7 mouse cellular contexts compared by ENCODE assay signal in the genomic region with DNA sequence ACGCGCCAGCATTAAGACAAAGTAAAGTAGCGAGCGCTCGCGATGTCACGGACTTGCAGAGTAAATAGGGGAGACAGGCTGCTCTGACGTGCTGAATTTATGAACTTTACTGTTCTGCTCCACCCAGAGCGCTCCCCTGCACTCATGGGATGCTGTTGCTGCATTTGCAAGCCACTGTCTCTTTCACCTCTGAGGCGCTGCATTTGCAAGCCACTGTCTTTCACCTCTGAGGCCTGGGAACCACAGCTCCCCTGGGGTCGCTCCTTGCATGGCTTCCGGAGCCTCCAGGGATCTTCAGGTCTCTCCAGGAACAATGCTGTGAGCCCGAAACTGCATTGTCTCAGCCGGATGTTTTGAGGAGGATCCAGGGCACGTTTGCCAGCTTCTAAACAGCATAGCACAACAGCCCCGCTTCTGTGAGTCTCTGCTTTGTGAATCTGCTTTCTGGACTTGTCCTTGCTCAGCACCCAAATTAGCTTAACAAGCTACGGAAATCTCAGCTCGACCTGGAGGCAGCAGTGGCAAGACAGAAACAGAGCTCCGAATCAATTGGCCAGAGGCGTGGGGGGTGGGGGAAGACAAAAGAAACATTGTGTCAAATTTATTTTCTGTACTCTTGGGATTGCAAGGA.
A peak's percentile ranks its signal among the peaks of the same experiment; 100 is the strongest.
DNase-seq lines count a peak whose midpoint lies in the region; ATAC-seq lines count a peak whose summit lies in the region.

No protein-coding gene starts in this region.

- ATAC-seq in intestine, embryonic 15.5 days = no peak
- ATAC-seq in liver, embryonic 13.5 days (ENCODE audit: low read depth) = no peak
- ATAC-seq in neural tube, embryonic 15.5 days (ENCODE audit: low FRiP score) = peak; percentile 71

- H3K36me3 ChIP-seq in intestine, embryonic 15.5 days = no peaks in the 10 kb centered on the region
- no peaks in the 10 kb centered on the region for H3K36me3 ChIP-seq in liver, embryonic 13.5 days
- no peaks in the 10 kb centered on the region for H3K36me3 ChIP-seq in neural tube, embryonic 15.5 days

- peak; percentile 70 for DNase-seq in ZHBTc4 (ENCODE audit: low read depth, low spot score)
- DNase-seq in cerebellum, adult 18-20 months = peak; percentile 27 to 53
- peak; percentile 11 to 37 for DNase-seq in frontal cortex, postnatal 10 days (ENCODE audit: low spot score in 2 of 2)
- DNase-seq in liver, embryonic 13.5 days = no peak
- DNase-seq in urinary bladder, postnatal 25 days (ENCODE audit: low spot score) = no peak

- H3K27me3 ChIP-seq in intestine, embryonic 15.5 days (replicated peaks) = 0 out of 2 replicates have a peak, but pooled peaks cover 3% of the 10 kb centered on the region
- peaks cover 11% of the 10 kb centered on the region for H3K27me3 ChIP-seq in liver, embryonic 13.5 days
- H3K27me3 ChIP-seq in neural tube, embryonic 15.5 days (replicated peaks) = no peaks in the 10 kb centered on the region

- H3K4me1 ChIP-seq in intestine, embryonic 15.5 days (replicated peaks) = peaks cover 7% of the 10 kb centered on the region; the same call in 1 of the 2 replicates
- peaks cover 9% of the 10 kb centered on the region for H3K4me1 ChIP-seq in liver, embryonic 13.5 days (replicated peaks)
- peaks cover 33% of the 10 kb centered on the region for H3K4me1 ChIP-seq in neural tube, embryonic 15.5 days

- no peak overlapping the region for H3K27ac ChIP-seq in intestine, embryonic 15.5 days
- H3K27ac ChIP-seq in liver, embryonic 13.5 days = no peak overlapping the region
- H3K27ac ChIP-seq in neural tube, embryonic 15.5 days (replicated peaks) = peak overlapping the region; percentile 90

- peak overlapping the region; percentile 79 for H3K4me2 ChIP-seq in intestine, embryonic 15.5 days (replicated peaks)
- H3K4me2 ChIP-seq in liver, embryonic 13.5 days = peak overlapping the region; percentile 66
- H3K4me2 ChIP-seq in neural tube, embryonic 15.5 days = peak overlapping the region; percentile 87

- H3K4me3 ChIP-seq in intestine, embryonic 15.5 days (replicated peaks) = peak overlapping the region; percentile 31
- peak overlapping the region; percentile 41 for H3K4me3 ChIP-seq in liver, embryonic 13.5 days (replicated peaks)
- H3K4me3 ChIP-seq in neural tube, embryonic 15.5 days (replicated peaks) = peak overlapping the region; percentile 50

- H3K9ac ChIP-seq in intestine, embryonic 15.5 days = peak overlapping the region; percentile 9
- H3K9ac ChIP-seq in liver, embryonic 13.5 days = peak overlapping the region; percentile 39; the same call in 1 of the 2 replicates
- H3K9ac ChIP-seq in neural tube, embryonic 15.5 days (replicated peaks) = peak overlapping the region; percentile 62

- WGBS in intestine, embryonic 15.5 days = 1% methylated on average over 20 of the region's 20 CpGs
- under 1% methylated on average over 20 of the region's 20 CpGs for WGBS in liver, embryonic 13.5 days (ENCODE audit: insufficient replicate concordance)
- WGBS in neural tube, embryonic 15.5 days = under 1% methylated on average over 20 of the region's 20 CpGs

- H3K9me3 ChIP-seq in intestine, embryonic 15.5 days = no peaks in the 10 kb centered on the region
- H3K9me3 ChIP-seq in liver, embryonic 13.5 days (replicated peaks) = no peaks in the 10 kb centered on the region
- no peaks in the 10 kb centered on the region for H3K9me3 ChIP-seq in neural tube, embryonic 15.5 days (replicated peaks)

Comparison
In these comparisons a context has a peak if more than half of its experiments do, and no peak if none do; other contexts are left out.
1. DNase-seq: peak in ZHBTc4 (single experiment), cerebellum, adult 18-20 months (2 of 2) and frontal cortex, postnatal 10 days (2 of 2); none in liver, embryonic 13.5 days (single experiment) and urinary bladder, postnatal 25 days (single experiment).
2. H3K9ac ChIP-seq: peak in every context shown above with its lines; median percentile 62 in neural tube, embryonic 15.5 days; 39 in liver, embryonic 13.5 days; 9 in intestine, embryonic 15.5 days.
3. Peak in every context shown above with its lines, with median percentiles within 50 percentile points of each other: H3K4me2 ChIP-seq and H3K4me3 ChIP-seq.